Mouse (Mus musculus) liver, embryonic 14.5 days (tissue): ENCODE data around the gene Tead4. TPM values are rescaled to one million over a fixed set of nuclear protein-coding genes. Genes with fewer than 3 reads are reported as not detected.

ENCODE experiments used
- ATAC-seq: fragments of 200-750 bp; cut with Nextera tagmentation; 2 replicates; pipeline ENCODE4 v1.8.0; 2017; ENCODE audit warnings: moderate number of reproducible peaks, mild to moderate bottlenecking, moderate library complexity; ENCODE audit not compliant: insufficient read depth
- DNase-seq, 3 experiments: peaks; one replicate each; pipeline ENCODE4 v3.0.0-alpha.2; 2012 to 2013; ENCODE audit warnings: low read depth in 3 of 3, low spot score in 3 of 3
- H3K27ac ChIP-seq: fragments of 300-500 bp; sonication (generic); 2 replicates; pipeline ENCODE4 v1.5.1; 2014; ENCODE audit warnings: moderate library complexity, mild to moderate bottlenecking, control low read depth, inconsistent platforms
- H3K27me3 ChIP-seq: fragments of 300-500 bp; sonication (generic); 2 replicates; pipeline ENCODE4 v1.6.1; 2014; ENCODE audit warnings: mild to moderate bottlenecking, low read length, moderate library complexity; ENCODE audit not compliant: control insufficient read depth, insufficient read depth
- H3K36me3 ChIP-seq: fragments of 300-500 bp; sonication (generic); replicated peaks from 2 replicates; pipeline ENCODE4 v1.6.1; 2014; ENCODE audit warnings: low read depth; ENCODE audit not compliant: control insufficient read depth, insufficient read depth
- H3K4me1 ChIP-seq, 2 experiments: fragments of 200-500 bp in 1 of 2; fragments of 300-500 bp in 1 of 2; sonication (generic) in 1 of 2; replicated peaks; 2 replicates each; pipeline ENCODE4 v1.6.1; 2012 to 2014; ENCODE audit warnings: antibody characterized with exemption in 1 of 2, inconsistent platforms in 1 of 2, low read length in 1 of 2; ENCODE audit not compliant: control insufficient read depth in 2 of 2, insufficient read depth in 2 of 2
- H3K4me2 ChIP-seq: fragments of 300-500 bp; sonication (generic); 2 replicates; pipeline ENCODE4 v1.6.1; 2014; ENCODE audit warnings: low read depth, mild to moderate bottlenecking, control low read depth, moderate library complexity
- H3K4me3 ChIP-seq, 2 experiments: fragments of 200-500 bp in 1 of 2; fragments of 300-500 bp in 1 of 2; sonication (generic) in 1 of 2; 2 replicates each; pipeline ENCODE4 v1.5.1; 2012 to 2014; ENCODE audit warnings: low read depth in 2 of 2, low read length in 2 of 2, mild to moderate bottlenecking in 2 of 2, control low read depth in 1 of 2, inconsistent platforms in 1 of 2, moderate library complexity in 1 of 2; ENCODE audit not compliant: insufficient read depth in 1 of 2
- H3K9ac ChIP-seq: fragments of 300-500 bp; sonication (generic); replicated peaks from 2 replicates; pipeline ENCODE4 v1.6.1; 2014; ENCODE audit warnings: mild to moderate bottlenecking, control low read depth, moderate library complexity
- H3K9me3 ChIP-seq: fragments of 300-500 bp; sonication (generic); 2 replicates; pipeline ENCODE4 v1.6.1; 2016; ENCODE audit warnings: low read length, mixed read lengths; ENCODE audit not compliant: control insufficient read depth
- CTCF ChIP-seq: IDR thresholded peaks from 2 replicates; pipeline ENCODE4 v1.5.1; 2016; ENCODE audit warnings: antibody characterized with exemption, low read depth, control low read depth
- EP300 ChIP-seq: IDR thresholded peaks from 2 replicates; pipeline ENCODE4 v1.6.1; 2016; ENCODE audit warnings: antibody characterized with exemption, low read depth
- WGBS: fragments of 180-500 bp; shearing (Covaris S2); extraction: QIAGEN DNeasy Blood & Tissue Kit; methylation state at CpG from one replicate; pipeline ENCODE4 v1.1.7; 2014; ENCODE audit not compliant: insufficient replicate concordance; 5-methylcytosine and 5-hydroxymethylcytosine counted together
- polyA plus RNA-seq, 2 experiments: library from polyadenylated mRNA; depleted of rRNA in 1 of 2; stranded (reverse) in 1 of 2; unstranded in 1 of 2; fragments of >200 nt; fragmentation: Nextera tagmentation in 1 of 2; extraction: Ambion mirVana in 1 of 2; gene quantifications; 2 replicates each; pipeline versions ENCODE4 v1.2.1 to v1.2.3; 2012 to 2014

Gene Tead4
- polyA plus RNA-seq, 2 experiments, result 0.18 to 0.21 TPM

DNA sequence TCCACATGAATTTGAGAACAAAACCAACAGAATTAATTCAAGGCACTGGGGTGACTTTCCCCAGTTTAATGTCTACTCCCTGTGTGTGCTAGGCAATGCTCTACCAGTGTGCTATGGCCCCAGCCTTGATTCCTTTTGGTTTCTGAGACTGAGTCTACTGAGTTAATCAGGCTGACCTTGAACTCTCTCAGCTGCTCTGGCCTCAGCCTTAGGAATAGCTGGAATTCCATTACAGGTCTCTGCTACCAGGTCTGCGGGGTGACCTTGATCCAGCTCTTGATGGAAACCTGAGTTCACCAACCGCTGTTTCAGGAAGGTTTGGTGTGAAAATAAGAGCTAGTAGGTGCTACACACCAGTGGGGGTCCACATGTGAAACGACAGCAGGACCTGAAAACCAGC, 1.3 kb upstream of the Tead4 start:
- Histone ChIP-seq H3K36me3 (no peaks in the 10 kb centered on the region), H3K27ac (no peak overlapping the region), H3K4me3 (no peak overlapping the region), H3K4me1 (0 out of 4 replicates have a peak, but pooled peaks cover 0 to 3% of the 10 kb centered on the region in 2 experiments), H3K27me3 (peaks cover 38% of the 10 kb centered on the region), H3K4me2 (no peak overlapping the region), H3K9ac (no peak overlapping the region), H3K9me3 (peaks cover 2% of the 10 kb centered on the region; the same call in 1 of the 2 replicates)
- TF ChIP-seq CTCF (no peak), EP300 (no peak)
- DNase-seq (no peak), ATAC-seq (no peak)
- WGBS, result 64% methylated on average over 3 of the region's 3 CpGs

DNA sequence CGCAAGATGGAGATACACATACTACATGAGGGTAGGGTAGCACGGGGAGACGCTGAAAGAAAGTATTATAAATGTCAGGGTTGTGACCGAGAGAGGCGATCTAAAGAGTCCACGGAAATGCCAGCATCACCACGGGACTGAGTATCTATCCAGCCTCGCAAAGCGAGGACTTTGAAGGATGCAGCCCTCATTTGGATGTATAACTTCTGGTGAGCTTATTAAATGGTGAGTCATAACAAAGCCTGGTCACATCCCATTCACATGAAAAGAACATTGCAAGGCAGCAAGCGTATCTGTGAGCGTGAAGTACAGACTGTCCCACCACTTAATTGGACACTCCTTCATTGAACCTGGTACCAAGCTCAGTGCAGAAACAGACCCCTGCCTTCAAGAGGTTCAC, 835 bp upstream of the Tead4 start:
- 0 out of 4 replicates have a peak, but pooled peaks cover 0 to 3% of the 10 kb centered on the region in 2 experiments for H3K4me1 ChIP-seq
- no peak for ATAC-seq
- DNase-seq, result no peak
- H3K9me3 ChIP-seq, result peaks cover 2% of the 10 kb centered on the region; the same call in 1 of the 2 replicates
- H3K4me2 ChIP-seq, result no peak overlapping the region
- no peak overlapping the region for H3K27ac ChIP-seq
- peaks cover 38% of the 10 kb centered on the region for H3K27me3 ChIP-seq
- H3K36me3 ChIP-seq, result no peaks in the 10 kb centered on the region
- H3K9ac ChIP-seq, result no peak overlapping the region
- no peak for TF ChIP-seq CTCF
- TF ChIP-seq EP300, result no peak
- WGBS, result 38% methylated on average over 11 of the region's 11 CpGs
- H3K4me3 ChIP-seq, result no peak overlapping the region

DNA sequence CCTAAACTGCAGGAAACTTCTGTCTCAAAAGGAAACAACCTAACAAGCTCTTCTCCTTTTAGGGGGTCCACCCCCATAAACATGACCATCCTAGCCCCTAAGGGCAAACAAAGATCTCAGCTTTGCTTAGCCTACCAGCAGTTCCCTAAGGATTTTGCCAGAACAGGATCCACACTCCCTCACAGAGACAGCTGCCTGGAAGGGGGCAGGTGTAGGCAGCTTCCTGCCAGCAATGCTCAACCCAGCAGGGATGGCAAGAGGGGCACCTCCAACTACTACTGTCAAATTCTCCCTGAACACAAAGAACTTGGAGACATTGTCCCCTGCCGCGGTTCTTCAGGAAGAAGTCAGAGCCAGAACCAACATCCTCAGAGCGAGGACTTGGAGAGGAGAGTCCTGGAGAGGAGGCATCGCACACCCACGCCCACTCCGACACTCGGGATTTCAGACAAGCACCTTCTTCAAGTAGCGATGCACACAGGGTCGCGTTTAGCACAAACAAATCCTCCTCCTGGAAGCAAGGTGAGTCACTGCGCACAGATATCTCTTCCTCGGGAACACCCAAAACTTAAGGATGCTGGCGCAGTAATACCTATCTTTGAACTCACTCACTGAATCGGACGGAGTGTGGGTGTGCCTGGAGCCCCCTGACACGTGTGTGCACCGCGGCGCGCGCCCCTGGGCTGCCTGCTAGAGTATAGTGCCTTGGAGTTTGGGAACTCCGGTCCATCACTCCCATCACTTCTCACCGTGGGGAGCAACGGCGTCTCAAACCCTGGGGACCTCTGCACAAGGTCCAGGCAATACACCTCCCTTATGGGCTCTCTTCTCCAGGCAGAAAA, 1.1 kb downstream of the Tead4 start:
- Histone ChIP-seq H3K36me3 (no peaks in the 10 kb centered on the region), H3K4me1 (0 out of 4 replicates have a peak, but pooled peaks cover 0 to 3% of the 10 kb centered on the region in 2 experiments), H3K27me3 (peaks cover 38% of the 10 kb centered on the region), H3K27ac (no peak overlapping the region), H3K9me3 (peaks cover 2% of the 10 kb centered on the region; the same call in 1 of the 2 replicates), H3K9ac (no peak overlapping the region), H3K4me2 (peak overlapping the region; percentile 57), H3K4me3 (peak overlapping the region; percentile 48 to 56)
- no peak for TF ChIP-seq EP300
- no peak for TF ChIP-seq CTCF
- WGBS, result 1% methylated on average over 25 of the region's 25 CpGs
- no peak for ATAC-seq
- DNase-seq, result no peak

DNA sequence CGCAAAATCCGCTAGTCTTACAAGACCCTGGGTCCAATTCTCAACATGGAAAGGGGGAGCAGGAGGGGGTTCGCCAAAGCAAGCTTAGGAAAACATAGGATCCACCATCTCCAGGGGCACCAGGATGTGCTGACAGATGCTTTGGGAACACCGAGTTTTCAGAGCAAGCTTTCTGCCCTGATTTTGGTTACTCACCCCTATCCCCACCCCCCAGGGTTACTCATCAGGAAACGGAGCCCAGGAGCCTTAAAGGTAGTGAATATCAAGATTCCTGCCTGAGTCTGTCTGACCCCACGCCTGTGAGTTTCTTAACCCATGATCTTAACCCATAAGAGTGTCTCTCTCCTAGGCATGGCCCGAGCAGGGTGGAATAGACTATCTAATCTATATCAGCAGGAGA, 2.4 kb downstream of the Tead4 start:
- H3K9me3 ChIP-seq, result peaks cover 2% of the 10 kb centered on the region; the same call in 1 of the 2 replicates
- TF ChIP-seq CTCF (no peak), EP300 (no peak)
- no peak overlapping the region for H3K27ac ChIP-seq
- H3K27me3 ChIP-seq, result peaks cover 38% of the 10 kb centered on the region
- no peak overlapping the region for H3K4me2 ChIP-seq
- H3K36me3 ChIP-seq, result no peaks in the 10 kb centered on the region
- no peak overlapping the region for H3K4me3 ChIP-seq
- DNase-seq (no peak), ATAC-seq (no peak)
- 30% methylated on average over 7 of the region's 7 CpGs for WGBS
- H3K4me1 ChIP-seq, result 0 out of 4 replicates have a peak, but pooled peaks cover 0 to 3% of the 10 kb centered on the region in 2 experiments
- no peak overlapping the region for H3K9ac ChIP-seq

DNA sequence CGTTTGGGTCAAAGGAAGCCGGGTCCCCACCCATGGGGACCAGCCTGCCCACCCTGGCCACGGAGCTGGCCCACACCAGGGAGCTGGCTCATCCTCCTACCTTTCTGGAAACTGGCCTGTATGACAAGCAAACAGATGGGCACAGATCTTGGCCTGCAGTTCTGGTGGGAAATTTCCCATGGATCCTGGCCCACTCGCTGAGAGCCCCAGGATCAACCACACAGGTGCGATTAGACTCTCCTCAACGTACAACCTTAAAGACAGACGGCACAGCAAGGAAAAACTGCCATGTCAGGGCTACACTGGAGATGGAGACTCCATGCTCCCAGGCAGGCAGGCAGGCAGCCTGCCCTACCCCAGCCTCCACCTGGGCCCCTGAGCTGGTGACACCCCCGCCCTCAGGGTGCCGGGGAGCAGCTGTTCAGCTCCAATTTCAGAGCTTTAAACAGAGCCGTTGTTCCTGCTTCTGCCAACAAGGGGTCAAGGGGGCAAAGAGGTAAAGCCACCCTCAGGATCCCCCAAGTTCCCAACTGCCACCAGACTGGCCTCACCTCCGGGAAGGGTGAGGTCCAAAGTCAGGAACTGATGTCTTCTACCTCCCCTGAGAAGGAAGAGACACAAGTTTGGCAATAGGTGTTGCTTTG, 3.8 kb downstream of the Tead4 start:
- Histone ChIP-seq H3K9ac (no peak overlapping the region), H3K4me3 (no peak overlapping the region), H3K27ac (no peak overlapping the region), H3K4me2 (no peak overlapping the region), H3K36me3 (no peaks in the 10 kb centered on the region), H3K9me3 (no peaks in the 10 kb centered on the region), H3K4me1 (0 out of 4 replicates have a peak, but pooled peaks cover 0 to 3% of the 10 kb centered on the region in 2 experiments), H3K27me3 (peaks cover 36% of the 10 kb centered on the region)
- DNase-seq, result no peak
- WGBS, result 35% methylated on average over 11 of the region's 11 CpGs
- no peak for ATAC-seq
- no peak for TF ChIP-seq CTCF
- TF ChIP-seq EP300, result no peak
